Mouse (Mus musculus) ES-E14 (cell line): ENCODE data around the gene Nos1.

Experiments
- CHD2 ChIP-seq: IDR thresholded peaks from 2 replicates; pipeline ENCODE4 v1.6.1; 2014; ENCODE audit warnings: mild to moderate bottlenecking, low read depth, low read length, inconsistent platforms
- ZNF384 ChIP-seq: IDR thresholded peaks from 2 replicates; pipeline ENCODE4 v1.6.1; 2012; ENCODE audit warnings: low read depth, low read length, inconsistent platforms

GRCm38 (mm10) chr5:117744654-117745178 is 36.1 kb upstream of the Nos1 start:
- TF ChIP-seq ZNF384 (no peak), CHD2 (no peak)
